Mouse (Mus musculus) neutrophil, adult 65 days (primary cell): ENCODE data around the gene Tcl1b3. TPM values are rescaled to one million over a fixed set of nuclear protein-coding genes. Genes with fewer than 3 reads are reported as not detected.

Experiments
- total RNA-seq: library from RNA; stranded (reverse); gene quantifications from 2 replicates; pipeline ENCODE4 v1.2.4, GENCODE M21; 2023

The Tcl1b3 gene
- total RNA-seq: not detected in 2 replicates

DNA sequence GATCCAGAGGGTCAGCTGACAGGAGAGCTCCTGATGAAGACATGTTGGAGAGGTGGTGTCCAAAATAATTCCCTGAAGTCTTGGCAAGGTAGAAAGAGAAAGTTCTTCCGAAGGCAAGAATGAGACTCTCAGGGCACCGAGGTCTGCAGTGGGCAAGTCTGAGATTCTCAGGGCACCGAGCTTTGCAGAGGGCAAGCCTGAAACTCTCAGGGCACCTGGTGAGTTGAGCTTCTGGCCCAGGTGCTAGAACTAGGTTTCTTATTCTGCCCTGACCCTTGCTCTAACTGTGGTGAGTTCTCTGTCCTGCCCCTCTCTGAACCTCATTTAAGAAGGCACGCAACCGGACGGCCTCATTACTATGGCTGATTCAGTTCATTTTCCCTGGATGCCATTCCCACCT, at the start of gene Tcl1b3:
Tcl1b3 (plus strand) TSS at position 301 of the 400 bp plus-strand sequence.

GRCm38 (mm10) chr12:105145714-105146113, 45.1 kb upstream of the Tcl1b3 start, which contains the start of gene Tcl1b2:
Gene Tcl1b2 (plus strand): TSS chr12:105146014.

GRCm38 (mm10) chr12:105159390-105159789, 31.5 kb upstream of the Tcl1b3 start, which contains the start of gene Tcl1b1:
Gene Tcl1b1 (plus strand): TSS chr12:105159690.

GRCm38 (mm10) chr12:105176044-105176443, 14.8 kb upstream of the Tcl1b3 start, which contains the start of gene Tcl1b5:
Gene Tcl1b5 (plus strand): TSS chr12:105176344.

GRCm38 (mm10) chr12:105201657-105202056, 10.8 kb downstream of the Tcl1b3 start, which contains the start of gene Tcl1b4:
Gene Tcl1b4 (plus strand): TSS chr12:105201957.

GRCm38 (mm10) chr12:105222601-105223319, 31.9 kb downstream of the Tcl1b3 start, which contains the start of gene Tcl1:
Gene Tcl1 (minus strand): TSS chr12:105222793.

Other genes starting within 250 kb of the Tcl1b3 start
- gene Syne3, start 181.2 kb upstream of the Tcl1b3 start, total RNA-seq: 26.8 and 46.6 TPM in 2 replicates
- 24.5 and 35.8 TPM in 2 replicates for gene Glrx5, start 158.4 kb upstream of the Tcl1b3 start, total RNA-seq
- not detected in 2 replicates for gene Tcl1b2, start 45.0 kb upstream of the Tcl1b3 start, total RNA-seq
- not detected in 2 replicates for gene Tcl1b1, start 31.4 kb upstream of the Tcl1b3 start, total RNA-seq
- gene Tcl1b5, start 14.7 kb upstream of the Tcl1b3 start, total RNA-seq: not detected in 2 replicates
- gene Tcl1b4, start 10.9 kb downstream of the Tcl1b3 start, total RNA-seq: not detected in 2 replicates
- gene Tcl1, start 31.8 kb downstream of the Tcl1b3 start, total RNA-seq: not detected in 2 replicates
- gene Tunar, start 142.8 kb downstream of the Tcl1b3 start, total RNA-seq: not detected in 2 replicates